Mouse (Mus musculus): ENCODE data around the gene Abca16. TPM values are rescaled to one million over a fixed set of nuclear protein-coding genes. Genes with fewer than 3 reads are reported as not detected.

Gene Abca16
- polyA plus RNA-seq (2014; fragmentation: Illumina TruSeq; extraction: RNeasy Lipid Tissue Mini Kit (QIAGEN cat#74804); ENCODE audit: low read depth, low replicate concordance) = not detected

GRCm38 (mm10) chr7:120409447-120409846 lies at the start of gene Abca16:
Abca16 (plus strand) TSS chr7:120409647.

Other genes with a start within 250 kb of the Abca16 start
- not detected for gene Anks4b, start 235.8 kb upstream of the Abca16 start, polyA plus RNA-seq (2014; fragmentation: Illumina TruSeq; extraction: RNeasy Lipid Tissue Mini Kit (QIAGEN cat#74804); ENCODE audit: low read depth, low replicate concordance)
- 0.68 TPM for gene Crym, start 207.5 kb upstream of the Abca16 start, polyA plus RNA-seq (2014; fragmentation: Illumina TruSeq; extraction: RNeasy Lipid Tissue Mini Kit (QIAGEN cat#74804); ENCODE audit: low read depth, low replicate concordance)
- not detected for gene Abca14, start 205.7 kb upstream of the Abca16 start, polyA plus RNA-seq (2014; fragmentation: Illumina TruSeq; extraction: RNeasy Lipid Tissue Mini Kit (QIAGEN cat#74804); ENCODE audit: low read depth, low replicate concordance)
- not detected for gene Abca15, start 81.0 kb upstream of the Abca16 start, polyA plus RNA-seq (2014; fragmentation: Illumina TruSeq; extraction: RNeasy Lipid Tissue Mini Kit (QIAGEN cat#74804); ENCODE audit: low read depth, low replicate concordance)
- gene Uqcrc2, start 225.5 kb downstream of the Abca16 start, polyA plus RNA-seq (2014; fragmentation: Illumina TruSeq; extraction: RNeasy Lipid Tissue Mini Kit (QIAGEN cat#74804); ENCODE audit: low read depth, low replicate concordance) = 1,382 TPM

Data from heart, adult 10 weeks (tissue).